Mouse (Mus musculus) c-Kit-positive CD71-negative TER-119-negative erythroid progenitor cells, embryonic 14.5 days (primary cell): ENCODE results near the gene Frmd4a.
A peak's percentile ranks its signal among the peaks of the same experiment; 100 is the strongest.
"Not testable (repeated sequence)": the region's sequence is repeated elsewhere in the genome, so short reads cannot be mapped to it uniquely, and the experiment has no call there.

Experiments
- DNase-seq: peaks from one replicate; pipeline ENCODE4 v3.0.0-alpha.2; 2013; ENCODE audit warnings: low read depth

The Frmd4a gene

GRCm38 (mm10) chr2:4557466-4557865 lies 539.9 kb downstream of the Frmd4a start:
- DNase-seq, result no peak

GRCm38 (mm10) chr2:4558651-4559203 lies 541.2 kb downstream of the Frmd4a start:
- DNase-seq, result no peak

- DNase-seq, result peak; percentile 58
Measured at GRCm38 (mm10) chr2:4559211-4559882, 541.8 kb downstream of the Frmd4a start.

DNA sequence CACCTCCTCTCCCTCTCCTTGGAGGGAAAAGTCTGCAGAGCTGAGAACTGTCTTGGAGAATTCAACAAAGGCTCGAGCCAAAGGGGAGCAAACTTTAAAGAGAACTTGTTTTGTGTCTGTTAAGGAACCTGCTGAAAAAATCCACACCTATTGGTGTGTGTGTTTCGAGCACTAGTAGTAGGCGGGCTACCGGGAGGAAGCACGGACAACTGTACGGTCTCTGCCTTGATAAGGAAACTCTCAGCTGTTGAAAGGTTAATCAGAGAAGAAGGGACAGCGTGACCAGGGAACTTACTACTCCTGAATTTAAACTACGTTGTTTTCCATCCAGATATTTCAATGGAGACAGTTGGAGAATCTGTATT lies 542.3 kb downstream of the Frmd4a start:
- DNase-seq, result no peak

DNA sequence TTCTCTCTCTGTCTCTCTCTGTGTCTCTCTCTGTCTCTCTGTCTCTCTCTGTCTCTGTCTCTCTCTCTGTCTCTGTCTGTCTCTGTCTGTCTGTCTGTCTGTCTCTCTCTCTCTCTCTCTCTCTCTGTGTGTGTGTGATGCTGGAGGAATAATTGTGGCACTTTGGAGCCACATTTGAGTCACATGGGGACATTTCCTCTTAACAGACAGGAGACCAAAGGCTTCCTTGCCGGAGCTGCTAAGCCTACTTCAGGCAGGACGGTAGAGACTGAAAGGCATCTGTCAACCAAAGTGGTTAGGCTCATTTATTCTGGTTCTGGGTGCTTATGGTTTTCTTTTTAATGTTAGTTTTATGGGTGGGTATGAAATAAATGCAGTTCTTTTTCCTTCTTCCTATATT lies 543.0 kb downstream of the Frmd4a start:
- not testable (repeated sequence) for DNase-seq

GRCm38 (mm10) chr2:4561196-4561595 lies 543.7 kb downstream of the Frmd4a start:
- DNase-seq, result no peak

DNA sequence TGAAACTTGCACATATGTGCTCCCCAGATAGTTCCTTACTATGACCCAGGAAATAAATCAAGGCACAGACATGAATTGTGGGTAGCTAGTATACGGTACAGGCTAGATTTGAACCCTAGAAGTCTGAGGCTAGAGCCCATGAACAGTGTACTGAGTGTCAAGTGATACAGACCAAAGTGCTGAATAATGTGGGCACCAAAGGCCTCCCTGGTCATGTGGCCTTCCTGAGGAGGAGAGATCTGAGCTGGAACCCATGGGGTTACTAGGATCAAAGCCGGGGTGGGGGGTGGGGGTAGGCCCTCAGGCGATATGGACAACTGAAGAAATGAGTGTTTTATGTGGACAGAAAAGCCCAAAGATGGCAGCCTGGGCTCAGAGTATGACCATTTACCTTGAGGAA lies 544.9 kb downstream of the Frmd4a start:
- DNase-seq, result no peak

DNA sequence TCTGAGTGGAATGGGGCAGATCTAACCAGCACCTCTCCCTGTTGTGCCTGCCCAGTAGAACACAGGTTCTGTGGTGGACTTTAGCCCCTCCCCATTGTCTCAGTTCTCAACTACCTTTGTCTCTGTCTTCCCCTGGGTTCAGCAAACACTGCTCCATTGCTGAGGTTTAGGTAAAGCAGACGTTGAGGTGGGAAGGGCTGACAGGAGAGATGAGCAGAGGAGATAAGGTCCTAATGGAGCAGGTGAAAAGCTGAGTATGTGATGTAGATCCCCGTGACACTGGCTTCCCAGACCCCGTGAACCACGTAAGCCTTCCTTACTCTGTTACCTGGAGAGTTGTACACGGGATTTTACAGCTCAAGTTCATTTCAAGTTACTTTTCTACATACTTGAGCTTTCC lies 545.3 kb downstream of the Frmd4a start:
- DNase-seq, result no peak

DNA sequence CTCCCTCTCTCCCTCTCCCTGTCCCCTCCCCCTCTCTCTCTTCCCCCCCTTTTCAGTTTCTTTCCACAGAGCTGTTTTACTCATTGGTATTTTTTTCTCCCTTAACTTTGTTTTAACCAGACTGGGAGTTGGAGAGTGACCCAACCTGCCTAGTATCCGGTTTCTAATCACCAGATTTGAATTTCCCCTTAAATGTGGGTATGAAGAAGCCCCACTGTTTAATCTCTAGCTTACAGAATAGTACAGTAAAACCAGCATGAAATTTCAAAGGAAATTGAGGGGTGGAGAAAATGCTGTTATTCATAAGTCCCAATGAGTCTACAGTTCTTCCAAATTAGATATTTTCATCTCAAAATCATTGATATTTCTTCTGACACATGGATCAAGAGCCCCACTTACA lies 545.8 kb downstream of the Frmd4a start:
- no peak for DNase-seq

GRCm38 (mm10) chr2:4566260-4566955 lies 548.9 kb downstream of the Frmd4a start:
- DNase-seq, result no peak

DNA sequence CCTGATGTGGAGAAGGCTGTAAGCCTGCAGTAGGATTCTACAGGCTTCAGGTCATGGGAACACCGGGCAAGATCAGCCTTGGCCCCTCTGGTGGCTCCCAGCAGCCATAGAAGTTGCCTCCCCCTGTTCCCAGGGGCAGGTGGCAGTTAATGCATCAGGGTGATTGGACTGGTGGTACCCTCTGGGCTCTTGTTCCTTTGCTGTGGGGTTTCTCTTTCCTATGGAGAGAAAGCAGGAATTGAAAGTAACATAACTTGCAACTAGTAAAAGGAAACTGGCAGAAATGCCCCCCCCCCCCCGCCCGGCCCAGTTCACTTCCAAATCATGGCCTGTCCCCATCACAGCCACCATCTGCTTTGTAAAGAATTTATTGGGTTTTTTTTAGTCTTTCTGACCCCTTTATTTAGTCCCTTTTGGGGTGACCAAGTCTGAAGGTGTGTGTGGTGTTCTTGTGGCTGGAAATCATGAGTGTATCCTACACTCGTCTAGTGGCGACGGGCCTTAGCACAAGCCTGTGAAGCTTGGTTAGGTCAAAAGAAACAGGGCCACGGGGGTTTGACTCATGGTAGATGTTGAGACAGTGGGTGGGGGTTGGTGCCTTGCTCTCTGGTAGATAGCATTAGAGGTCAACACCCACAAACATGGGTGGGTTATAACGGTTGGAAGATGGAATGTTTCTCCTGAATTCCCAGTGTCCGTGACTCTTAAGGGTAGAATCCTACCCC lies 549.6 kb downstream of the Frmd4a start:
- no peak for DNase-seq

DNA sequence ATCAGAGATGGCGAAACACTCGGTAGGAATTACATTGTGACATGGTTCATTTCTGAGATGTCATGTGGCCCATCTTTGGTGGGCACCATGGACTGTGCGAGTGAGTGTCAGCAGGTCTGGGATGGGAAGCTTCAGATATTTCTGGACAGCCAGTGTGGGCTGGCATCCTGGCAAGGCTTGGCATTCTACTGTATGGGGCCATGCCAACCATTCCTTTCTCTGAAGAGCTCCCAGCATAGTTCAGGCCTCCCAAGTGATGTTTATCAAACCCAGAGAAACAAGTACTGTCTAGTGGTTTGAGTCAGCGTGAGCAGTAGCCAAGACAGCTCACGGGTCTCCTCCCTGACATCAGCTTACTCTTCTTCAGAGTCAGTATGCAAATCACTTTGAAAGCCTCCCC lies 551.5 kb downstream of the Frmd4a start:
- no peak for DNase-seq

DNA sequence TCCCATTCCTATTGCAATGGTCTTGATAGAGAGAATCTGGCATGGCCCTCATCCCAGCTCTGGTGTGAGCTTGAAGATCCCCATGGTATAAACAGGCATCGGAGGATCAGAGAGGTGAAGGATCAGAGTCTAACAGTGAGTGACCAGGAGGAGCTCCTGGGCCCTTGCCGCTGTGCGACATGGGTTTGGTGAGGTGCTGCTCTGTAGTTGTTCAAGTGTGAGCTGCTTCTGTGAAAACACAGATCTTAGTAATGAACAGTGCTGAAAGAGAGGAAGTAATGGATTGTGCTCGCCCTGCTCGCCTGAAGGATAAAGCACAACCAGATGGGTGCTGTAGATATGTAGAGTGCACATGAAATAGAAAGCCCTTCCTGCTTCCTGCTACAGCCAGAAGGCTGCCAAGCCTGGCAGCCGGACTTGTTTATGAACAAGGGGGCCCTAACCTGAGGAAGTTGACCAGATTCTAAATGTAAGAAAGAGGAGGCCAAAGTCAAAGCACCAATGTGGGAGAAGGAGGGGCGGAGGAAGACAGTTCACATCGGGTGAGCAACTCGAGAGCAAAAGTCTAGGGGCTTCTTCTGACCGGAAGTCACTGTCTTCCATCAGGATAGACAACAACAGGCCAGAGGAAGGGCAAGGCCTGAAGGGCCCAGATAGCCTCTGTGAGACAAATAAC lies 552.8 kb downstream of the Frmd4a start:
- DNase-seq, result no peak

GRCm38 (mm10) chr2:4572498-4573263 lies 555.2 kb downstream of the Frmd4a start:
- DNase-seq, result no peak

- DNase-seq, result no peak
Measured at GRCm38 (mm10) chr2:4573386-4573785, 555.9 kb downstream of the Frmd4a start.

GRCm38 (mm10) chr2:4574251-4574650 lies 556.7 kb downstream of the Frmd4a start:
- no peak for DNase-seq

DNA sequence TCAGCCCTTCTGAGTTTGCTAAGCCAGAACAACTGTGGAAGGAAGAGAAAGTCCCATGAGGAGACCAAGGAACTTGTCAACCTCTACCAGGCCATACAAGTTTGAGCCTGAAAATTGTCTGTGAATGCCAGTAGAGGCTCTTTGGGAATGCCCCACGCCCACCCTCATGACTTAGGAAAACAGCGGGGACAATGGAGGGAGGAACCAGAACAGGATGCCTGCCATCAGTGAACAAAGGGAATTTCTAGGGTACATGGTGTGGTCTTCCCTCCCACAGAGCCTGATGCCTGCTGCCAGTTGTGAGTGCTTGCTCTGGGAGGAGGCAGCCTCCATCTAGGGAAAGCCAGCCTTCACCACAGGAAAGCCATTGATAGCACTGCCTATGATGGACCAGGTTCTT lies 557.6 kb downstream of the Frmd4a start:
- DNase-seq, result no peak

- no peak for DNase-seq
Measured at GRCm38 (mm10) chr2:4575975-4576374, 558.5 kb downstream of the Frmd4a start.

GRCm38 (mm10) chr2:4578291-4578690 lies 560.8 kb downstream of the Frmd4a start:
- no peak for DNase-seq

DNA sequence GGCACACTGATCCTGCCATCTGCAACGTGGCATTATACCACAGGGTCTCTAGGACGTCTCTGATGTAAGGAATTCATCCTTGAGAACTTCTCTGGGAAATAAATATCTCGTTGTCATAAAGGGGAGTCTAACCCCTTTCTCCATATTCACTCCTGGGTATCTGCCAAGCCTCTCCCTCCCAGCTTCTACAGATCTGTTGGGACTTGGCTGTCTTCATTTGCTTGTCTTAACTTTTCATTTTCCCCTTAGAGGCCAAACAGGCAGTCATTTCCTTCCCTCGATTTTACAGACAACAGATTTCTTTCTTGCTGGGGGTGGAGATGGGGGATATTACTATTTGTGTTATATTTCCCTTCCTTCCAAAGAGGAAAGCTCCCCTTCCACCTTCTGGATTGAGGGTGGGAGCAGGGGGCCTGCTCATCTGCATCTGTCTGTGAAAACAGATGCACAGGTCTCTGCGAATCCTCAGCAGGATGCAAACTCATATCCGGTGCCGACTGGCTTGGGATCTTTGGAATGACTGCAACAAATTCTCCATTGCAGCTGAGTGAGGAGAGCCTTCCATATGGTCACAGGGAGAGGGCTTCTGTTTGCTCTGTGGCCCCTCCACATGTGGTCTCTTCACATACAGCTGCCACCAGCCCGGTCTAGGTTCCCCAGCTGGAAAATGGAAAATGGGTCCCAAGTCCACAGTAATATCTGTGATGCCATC lies 562.0 kb downstream of the Frmd4a start:
- no peak for DNase-seq

- DNase-seq, result no peak
Measured at GRCm38 (mm10) chr2:4580666-4581065, 563.1 kb downstream of the Frmd4a start.
